Mouse (Mus musculus) c-Kit-positive CD71-positive TER-119-positive erythroid progenitor cells, embryonic 14.5 days (primary cell): ENCODE results near the gene Nfil3.

Experiments used
- DNase-seq: peaks from one replicate; pipeline ENCODE4 v3.0.0-alpha.2; 2013; ENCODE audit warnings: low spot score

Nfil3 gene

DNA sequence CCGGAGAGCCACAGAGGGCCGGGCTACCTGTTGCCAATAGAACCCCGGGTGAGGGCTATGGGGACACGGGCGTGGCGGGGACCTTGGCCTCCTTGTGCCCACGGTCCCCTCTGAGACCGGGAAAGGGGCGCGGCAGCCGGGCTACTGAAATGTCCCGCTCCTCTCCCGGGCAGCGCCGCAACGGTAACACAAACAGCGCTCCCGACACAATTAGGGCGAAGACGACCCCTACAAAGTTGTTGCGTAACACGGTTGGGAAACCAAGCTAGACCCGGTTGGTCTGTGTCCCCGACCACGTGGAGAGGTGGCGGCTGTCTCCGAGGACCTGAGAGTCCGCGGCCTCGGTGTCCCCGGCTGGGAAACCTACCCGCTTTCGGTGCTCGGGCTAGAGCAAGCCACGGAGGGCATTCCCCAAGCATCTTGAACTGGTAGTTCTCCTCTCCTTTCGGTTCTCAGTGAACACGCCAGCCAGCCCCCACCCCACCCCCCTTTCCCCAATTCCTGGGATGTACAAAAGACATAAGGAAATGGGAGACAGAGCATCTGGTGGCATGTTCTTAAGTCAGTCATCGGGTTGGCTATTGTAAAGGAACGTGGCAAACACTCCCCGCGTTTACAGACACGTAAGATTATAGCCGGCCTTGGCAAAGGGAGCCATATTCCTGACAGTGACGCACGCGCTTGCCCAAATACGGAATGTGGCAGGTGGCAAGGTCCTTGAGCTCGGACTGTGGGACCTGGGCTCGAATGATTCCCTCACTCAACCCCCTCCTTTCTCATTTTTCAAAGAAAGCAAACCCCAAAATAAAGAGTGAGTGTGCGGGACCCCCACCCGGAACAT is 788 bp upstream of the Nfil3 start:
- no peak for DNase-seq

DNA sequence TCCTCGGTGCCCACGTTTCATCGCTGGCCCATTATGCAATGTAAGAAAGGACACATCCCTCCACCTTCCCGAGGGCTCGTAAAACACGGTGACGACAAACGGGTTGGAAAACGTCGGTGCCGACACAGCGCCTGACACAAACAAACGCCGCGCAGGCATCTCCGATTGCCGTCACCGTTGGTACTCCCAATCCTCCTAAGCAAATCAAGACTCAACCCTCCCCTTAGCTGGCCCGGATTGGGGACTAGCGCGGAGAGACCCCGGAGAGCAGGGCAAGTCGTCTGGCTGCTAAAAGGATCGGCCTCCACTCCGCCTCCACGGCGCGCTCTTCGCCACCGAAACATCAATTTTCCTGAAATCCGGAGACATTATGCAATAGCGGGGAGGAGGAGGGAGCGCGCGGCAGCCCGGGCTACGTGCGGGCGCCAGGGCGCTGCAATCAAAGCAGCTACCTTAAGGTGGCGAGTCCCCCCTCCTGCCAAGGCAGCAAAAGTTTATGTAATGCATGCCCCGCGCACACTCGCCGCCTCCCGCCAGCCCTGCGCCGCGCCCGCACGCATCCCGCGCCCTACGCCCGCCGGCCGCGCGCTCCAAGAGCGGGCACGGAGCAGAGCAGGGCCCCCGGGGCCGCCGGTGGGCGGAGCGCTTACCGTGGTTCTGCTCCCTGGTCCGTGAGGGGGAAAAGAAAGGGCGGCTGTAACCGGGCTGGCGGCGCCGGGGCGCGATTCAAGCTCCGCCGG is 492 bp downstream of the Nfil3 start:
- DNase-seq, result no peak

DNA sequence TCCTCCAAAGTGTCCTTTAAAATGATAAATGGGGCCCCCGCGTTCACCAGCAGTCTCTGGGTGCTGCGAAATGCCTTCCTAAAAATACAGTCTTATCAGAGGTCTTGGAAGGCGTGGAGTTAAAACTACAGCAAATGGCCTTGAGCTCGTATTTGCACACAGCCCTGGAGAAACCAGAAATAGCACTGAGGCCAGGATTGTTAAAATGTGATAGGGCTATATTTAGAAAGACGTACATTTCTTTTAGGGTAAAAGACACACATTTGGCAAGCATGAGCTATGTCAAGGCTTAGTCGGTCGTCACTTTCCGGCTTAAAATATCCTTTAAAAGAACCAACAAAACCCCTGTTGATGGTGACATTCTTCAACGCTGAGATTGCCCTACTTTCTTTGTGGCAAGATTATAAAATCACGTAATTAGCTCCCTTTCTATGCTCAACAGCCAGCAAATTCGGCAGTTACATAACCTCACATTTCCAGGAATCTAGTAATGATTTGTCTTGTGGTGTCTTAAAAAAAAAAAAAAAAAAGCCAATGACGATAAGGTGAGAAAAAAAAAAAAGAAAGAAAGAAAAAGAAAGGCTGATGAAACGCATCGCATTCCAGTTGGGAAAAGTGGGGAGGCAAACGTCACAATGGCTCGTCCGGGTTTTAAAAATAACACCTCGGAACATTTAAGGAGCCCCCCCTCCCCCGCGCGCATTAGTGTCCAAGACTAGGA is 1.4 kb downstream of the Nfil3 start:
- DNase-seq, result no peak

DNA sequence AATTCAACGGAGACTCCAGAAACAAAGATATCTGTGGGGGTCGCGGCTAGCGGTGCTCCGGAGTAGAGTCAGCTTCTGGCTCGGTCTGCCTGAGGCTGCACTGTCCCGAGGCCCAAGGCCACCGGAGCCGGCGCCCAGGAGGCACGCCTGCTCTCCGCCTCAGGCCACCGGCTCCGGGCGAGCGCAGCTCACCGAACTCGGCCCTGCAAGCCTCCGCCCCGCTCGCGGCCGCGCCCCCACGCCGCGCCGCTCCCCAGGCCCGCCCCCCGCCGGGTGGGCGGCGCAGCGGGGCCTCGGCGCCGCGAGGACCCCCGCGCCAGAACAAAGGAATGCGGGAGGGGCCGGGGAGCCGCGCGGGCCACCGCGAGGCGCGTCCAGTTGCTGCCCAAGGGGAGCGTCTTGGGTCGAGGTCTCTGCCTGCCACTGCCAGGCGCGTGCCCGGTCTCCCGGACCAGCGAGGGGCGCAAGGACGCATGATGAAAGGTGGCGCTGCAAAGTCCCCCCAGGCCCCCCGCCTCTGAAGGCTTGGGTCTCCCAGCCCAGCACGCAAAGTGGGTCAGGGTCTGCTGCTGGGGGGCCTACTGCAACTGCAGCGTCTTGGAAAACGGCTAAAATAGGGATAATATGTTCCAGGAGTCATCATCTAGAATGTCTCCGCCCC is 2.4 kb downstream of the Nfil3 start:
- no peak for DNase-seq

DNA sequence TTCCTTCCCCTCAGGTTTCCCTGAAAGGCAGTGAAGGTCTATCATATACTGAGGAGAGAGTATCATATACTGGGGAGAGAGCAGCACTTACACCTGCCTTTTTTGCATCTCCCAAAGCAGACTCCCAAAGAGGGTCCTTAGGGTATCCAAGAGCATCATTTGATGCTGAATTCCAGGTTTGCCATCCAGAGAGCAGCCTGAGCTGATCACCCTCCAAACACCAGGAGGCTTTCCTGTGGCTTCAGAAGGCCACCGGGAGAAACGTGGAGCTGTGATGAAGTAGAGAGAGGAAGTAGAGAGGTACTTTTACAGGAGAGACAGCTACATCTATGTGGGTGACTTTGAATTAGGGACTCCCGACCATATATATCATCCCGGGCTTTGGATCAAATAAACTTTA is 3.1 kb downstream of the Nfil3 start:
- no peak for DNase-seq

DNA sequence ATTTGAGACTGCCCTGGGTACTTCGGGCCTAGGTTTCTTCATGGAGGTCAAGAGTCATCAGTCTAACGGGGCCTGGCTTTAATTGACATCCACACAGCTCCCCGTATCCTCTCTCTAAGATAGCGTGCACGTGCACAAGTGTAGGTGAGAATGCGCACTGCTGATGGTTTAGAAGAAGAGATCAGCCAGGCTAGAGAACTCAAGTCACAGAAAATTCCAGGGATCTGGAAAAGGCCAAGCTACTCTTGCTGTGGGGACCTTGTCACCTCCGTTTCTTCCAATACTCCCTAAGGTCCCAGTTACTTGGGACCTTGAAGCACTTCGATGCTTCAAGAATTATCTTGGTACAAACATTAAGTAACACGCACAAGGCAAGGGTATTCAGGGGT is 3.7 kb downstream of the Nfil3 start:
- DNase-seq, result no peak

DNA sequence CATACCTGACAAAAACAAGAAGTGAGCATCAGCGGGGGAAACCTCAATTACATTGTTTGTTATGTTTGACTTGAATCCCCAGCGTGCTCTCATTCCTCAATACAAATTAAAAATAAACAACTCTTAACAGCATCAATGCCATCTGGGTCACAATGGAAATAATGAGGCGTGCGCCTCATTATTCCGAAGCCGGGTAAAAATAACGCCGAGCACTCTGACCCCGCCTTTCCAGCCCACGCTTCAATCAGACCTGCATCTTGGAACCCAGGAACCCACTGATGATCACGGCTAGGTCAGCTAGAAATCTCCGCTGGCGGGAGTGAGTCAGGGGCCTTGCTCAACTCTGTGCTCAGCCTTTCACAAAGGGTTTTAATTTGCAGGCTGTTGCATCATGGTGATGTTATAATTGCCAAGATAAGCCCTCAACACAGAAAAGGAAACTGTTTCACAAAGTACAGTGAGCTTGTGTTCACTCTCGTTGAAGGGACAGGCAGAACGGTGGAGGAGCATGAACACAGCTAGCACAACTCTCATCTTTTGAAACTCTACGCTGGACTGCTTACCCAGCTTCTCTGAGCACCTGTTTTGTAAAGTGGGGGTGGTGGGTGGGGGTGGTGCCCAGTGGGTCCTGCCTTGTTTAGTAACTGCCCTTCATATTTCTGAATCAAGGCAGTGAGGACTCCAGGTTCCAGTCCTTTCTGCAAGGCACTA is 4.2 kb downstream of the Nfil3 start:
- no peak for DNase-seq

DNA sequence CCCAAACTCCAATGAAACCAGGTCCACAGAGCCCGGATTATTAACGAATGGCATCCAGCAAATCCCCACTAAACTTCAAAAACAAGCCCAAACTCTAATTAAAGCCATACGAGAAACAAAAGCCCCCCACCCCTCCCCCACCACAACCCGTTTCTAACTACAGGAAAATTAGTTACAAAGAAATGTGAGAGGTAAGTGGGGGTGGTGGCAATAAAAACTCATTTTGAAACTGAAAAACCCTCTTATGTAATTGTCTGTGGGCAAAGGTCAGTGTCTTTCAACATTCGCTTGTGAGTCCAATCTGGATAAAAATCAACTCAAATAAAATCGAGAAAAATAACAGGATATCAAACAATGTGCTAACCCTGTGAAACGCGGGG is 4.8 kb downstream of the Nfil3 start:
- no peak for DNase-seq

DNA sequence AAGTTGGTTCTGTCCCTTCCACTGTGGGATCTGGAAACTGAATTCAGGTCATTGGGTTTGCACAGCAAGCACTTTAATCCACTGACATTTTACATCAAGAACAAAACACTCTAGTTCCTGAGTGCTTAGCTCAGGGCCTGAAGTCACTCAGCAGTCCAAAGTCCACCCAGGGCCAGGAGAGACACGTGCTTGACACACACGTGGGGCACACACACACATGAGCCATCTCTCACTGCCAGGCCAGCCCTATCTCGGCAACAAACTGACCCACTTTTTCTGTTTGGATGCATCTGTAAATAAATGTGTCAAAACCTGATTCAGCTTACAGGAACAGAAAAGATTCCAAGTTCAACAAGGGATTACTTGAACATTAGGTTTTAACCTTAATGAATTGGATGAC is 6.2 kb downstream of the Nfil3 start:
- no peak for DNase-seq

DNA sequence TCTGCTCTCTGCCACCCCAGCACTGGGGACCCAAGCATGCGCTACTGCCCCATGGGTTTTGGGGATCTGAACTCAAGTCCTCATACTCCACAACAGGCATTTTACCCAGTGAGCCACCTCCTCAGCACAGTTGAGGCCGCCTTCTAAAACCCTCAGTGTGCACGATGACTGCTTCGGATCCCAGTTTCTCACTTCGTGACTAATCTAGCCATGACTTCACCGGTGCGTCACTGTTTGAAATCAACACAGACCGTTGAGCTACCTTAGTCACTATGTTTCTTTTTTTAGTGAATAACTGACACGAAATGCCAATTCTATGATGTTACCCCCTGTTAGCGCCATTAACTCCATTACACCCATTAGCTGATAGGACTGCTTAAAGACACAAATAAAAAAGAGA is 7.4 kb downstream of the Nfil3 start:
- DNase-seq, result no peak

DNA sequence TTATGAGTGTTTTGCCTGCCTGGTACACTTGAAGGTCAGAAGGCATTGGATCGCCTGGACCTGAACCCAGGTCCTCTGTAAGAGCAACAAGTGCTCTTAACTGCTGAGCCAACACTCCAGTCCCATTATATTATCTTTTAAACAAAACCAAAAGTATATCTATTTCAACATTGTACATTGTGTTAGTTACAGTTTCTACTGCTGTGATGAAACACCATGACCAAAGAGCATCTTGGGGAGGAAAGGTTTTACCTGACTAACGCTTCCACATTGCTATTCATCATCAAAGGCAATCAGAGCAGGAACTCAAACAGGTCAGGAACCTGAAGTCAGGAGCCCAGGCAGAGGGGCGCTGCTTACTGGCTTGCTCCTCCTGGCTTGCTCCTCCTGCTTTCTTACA is 8.2 kb downstream of the Nfil3 start:
- no peak for DNase-seq

DNA sequence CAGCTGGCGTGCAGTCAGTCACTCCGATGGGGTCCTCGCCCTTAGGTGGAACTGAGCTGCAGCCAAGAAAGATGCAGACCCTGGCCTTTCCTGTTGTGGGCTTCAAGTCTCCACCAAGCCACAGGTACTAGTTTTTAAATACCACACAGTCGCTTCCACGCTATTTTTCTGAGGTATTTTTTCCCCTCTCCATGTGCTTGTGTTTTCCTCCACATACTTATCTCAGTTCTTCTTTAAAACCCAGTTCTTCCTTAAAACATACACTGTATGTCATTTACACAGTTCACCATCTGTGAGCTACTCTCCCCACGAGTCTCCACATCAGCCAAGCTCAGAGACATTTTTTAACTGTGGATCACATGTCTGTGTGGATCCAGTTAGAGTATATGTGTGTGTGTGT is 10.0 kb downstream of the Nfil3 start:
- DNase-seq, result no peak

DNA sequence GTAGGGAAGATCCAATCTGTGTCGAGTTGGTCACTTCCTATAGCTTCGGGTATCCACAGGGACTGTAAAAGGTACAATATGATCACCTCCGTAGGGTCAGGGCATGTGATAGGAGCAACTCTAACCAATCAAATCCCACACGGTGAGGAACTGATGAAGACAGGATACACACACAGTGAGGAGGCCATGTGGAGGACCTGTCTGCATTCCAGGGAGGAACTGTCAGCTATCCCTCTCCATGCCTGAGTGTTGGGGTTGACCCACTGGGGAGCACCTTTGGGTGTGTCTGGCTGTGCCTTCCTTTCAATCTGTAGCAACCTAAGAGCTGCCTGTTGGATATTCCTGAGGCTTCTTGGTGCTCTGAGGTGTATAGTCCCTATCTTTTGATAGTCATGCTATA is 18.0 kb downstream of the Nfil3 start:
- DNase-seq, result no peak

DNA sequence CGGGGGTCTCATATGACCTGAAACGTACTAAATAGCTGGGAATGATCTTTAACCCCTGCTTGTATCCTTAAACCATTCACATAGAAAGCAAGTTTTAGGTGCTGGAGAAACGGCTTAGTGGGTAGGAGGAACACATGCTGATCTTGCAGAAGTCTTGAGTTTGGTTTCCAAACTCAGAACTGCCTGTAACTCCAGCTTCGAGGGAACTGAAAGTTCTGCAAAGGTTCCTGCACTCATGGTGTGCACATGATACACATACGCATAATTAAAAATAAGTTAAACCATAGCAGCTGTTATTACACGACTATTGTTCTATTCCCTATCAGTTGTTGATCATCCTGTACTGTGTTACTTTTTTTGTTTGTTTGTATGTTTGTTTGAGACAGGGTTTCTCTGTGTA is 18.5 kb downstream of the Nfil3 start:
- no peak for DNase-seq

DNA sequence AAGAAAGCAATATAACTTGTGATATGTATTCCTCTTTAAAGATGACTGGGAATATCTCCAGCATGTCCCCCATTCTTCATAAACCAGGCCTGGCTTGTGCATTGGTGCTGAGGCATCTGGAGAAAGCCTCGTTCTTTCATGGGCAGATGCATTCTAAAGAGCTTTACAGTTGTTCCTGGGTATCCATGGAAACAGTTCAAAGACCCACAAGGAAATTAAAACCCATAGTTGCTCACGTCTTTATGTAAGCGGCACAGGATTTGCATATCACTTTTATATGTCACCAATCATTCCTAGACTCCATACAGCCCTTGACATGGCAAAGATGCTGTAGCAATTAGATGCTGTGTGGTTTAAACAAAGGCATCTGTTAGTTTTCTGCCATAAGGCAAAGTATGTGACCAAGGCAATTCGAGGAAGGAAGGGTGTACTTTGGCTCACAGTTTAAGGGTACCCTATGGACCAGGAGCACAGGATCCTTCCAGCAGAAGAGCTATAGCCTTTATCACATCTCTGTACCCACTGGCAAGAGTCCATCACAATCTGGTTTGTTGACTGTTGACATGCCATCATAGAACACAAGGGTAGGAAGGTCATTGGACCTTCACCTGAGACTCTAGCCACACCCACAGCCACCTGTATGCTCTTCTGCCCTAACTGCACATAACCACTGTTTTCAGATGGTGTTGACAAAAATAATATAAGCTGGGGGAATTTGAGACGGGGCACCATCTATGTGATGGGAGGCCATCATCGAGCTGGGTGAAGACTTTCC is 26.9 kb downstream of the Nfil3 start:
- DNase-seq, result no peak

DNA sequence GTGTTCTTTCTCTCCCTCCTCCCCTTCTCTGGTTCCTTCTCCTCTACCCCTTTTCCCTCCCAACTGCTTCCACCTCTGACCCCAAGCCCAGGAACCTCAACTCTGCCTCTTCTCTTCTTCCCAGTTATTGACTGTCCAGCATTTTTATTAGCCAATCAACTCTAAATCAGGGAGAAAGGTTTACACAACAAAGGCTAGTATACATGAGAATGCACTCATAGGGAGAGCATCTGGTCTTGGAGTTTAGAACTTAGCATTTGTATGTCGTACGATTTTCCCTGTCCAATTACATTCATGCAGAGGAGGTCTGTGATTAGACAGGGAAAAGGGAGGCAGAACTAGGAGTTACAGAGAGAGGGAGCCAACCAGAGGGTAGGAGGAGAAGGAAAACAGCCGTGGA is 31.7 kb downstream of the Nfil3 start:
- DNase-seq, result no peak

DNA sequence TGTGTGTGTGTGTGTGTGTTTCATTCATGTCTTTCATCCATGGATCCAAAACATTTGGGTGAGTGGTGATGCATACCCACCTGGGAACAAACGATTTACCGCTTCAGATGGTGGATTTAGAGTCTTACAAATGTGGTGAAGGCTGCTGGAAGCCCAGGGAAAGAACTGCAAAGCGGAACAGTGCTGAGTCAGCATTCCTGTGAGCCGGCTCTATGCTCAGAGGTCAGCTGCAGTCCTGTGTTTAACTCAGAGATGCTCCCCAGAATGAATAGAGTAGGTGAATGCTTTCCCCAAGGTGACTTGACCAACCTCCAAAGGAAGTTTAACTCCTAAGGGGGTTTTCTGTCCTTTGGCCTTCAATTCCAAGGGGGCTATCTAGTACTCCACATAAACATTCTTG is 33.3 kb downstream of the Nfil3 start:
- DNase-seq, result no peak

DNA sequence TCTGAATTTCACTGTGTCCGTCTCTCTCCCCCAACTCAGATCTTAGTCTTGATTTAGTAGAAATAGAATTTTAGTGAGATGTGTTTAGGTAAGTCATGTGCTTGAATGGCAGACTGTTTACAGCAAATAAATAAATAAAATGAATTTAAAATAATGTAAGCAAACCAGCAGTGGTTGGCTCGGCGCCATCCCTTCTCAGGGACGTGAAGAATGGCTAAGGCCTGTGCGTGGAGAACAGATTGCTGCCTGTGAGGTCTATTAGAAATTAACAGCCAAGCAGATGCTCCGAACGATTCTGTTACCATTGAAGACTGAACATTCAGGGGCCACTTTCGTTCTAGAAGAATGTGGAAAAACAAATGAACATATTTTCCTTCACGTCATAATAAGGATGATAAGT is 35.1 kb downstream of the Nfil3 start:
- DNase-seq, result no peak

DNA sequence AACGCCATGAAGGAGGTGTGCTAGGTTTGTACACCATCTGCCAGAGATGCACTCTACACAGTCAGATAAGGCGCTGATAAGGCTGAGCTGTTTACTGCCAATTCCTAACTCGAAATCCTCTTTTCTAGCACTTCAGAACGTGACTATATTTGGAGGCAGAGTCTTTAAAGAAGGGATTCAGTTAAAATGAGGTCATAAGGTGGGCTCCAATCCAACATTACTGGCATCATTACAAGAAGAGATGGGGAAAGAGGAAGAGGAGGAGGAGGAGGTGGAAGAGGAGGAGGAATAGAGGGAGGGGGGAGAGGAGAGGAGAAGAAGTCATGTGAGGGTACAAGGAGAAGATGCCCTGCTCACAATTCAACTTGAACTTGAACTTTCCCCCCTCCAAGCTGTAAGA is 36.8 kb downstream of the Nfil3 start:
- DNase-seq, result no peak

DNA sequence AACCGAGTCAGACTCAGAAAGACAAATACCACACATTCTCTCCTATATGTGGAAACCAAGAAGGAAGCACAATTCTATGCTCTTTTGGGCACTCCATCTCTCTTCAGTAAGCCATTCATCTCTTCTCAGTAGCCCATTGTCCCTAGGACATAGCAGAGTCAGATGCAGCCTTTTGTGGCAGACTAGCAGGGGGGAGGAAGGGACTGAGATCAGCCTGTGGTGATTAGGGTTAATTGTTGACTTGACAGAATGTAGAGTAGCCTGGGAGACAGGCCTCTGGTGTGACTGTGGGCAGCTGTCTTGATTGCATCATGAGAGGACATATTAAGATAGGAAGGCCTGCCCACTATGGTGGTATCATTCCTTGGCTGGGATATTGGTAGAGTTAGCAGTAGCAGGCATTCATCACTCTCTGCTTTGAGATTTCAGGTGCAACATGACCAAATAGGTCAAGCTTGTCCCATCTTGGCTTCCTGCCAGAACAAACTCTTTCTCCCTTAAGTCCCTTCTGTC is 37.9 kb downstream of the Nfil3 start:
- no peak for DNase-seq

DNA sequence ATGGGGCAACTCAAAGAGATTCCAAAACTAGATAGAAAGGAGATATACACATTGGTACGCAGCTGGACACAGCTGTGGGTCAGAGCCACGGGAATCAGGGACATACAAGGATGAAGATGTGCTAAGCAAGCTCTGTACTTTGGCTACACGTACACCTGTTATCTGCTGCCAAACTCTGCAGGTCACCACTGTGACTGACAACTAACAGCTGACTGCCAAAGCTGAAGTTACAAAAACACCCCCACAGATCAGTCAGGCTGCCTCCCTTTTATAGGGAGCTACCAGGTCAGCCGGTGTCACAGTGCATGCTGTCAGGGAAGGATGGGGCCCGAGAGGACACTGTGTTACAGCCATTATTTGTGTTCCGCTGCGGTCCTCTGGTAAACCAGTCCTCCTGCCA is 39.9 kb downstream of the Nfil3 start:
- DNase-seq, result no peak
